In genomic region chr10:111867102-111867501, GRCm38 (mm10) we compare ENCODE assay signal across 15 mouse cellular contexts.
A peak's percentile ranks its signal among the peaks of the same experiment; 100 is the strongest.
DNase-seq lines count a peak whose midpoint lies in the region; ATAC-seq and TF ChIP-seq lines count a peak whose summit lies in the region.
"Had no signal": no experiment of that assay in that cellular context is flagged by ENCODE, and none has a peak within 500 bp of the region (broad histone marks: within the 10 kb centered on the region; RNA-seq: fewer than 3 reads in every experiment).

No protein-coding gene starts in this region.

- no peak overlapping the region for H3K4me2 ChIP-seq in forebrain, postnatal 0 days (ENCODE audit: low read depth)
- no peak overlapping the region for H3K4me2 ChIP-seq in neural tube, embryonic 12.5 days (replicated peaks)
- H3K4me2 ChIP-seq: embryonic facial prominence, embryonic 13.5 days had no signal

- no peak overlapping the region for H3K27ac ChIP-seq in forebrain, postnatal 0 days (ENCODE audit: low read depth, low read length)
- no peak overlapping the region for H3K27ac ChIP-seq in neural tube, embryonic 12.5 days
- H3K27ac ChIP-seq: embryonic facial prominence, embryonic 13.5 days; limb, embryonic 10.5 days; liver, embryonic 14.5 days had no signal

- H3K9me3 ChIP-seq in forebrain, postnatal 0 days (ENCODE audit: low read length), result no peaks in the 10 kb centered on the region
- no peaks in the 10 kb centered on the region for H3K9me3 ChIP-seq in neural tube, embryonic 12.5 days
- H3K9me3 ChIP-seq: embryonic facial prominence, embryonic 13.5 days; limb, embryonic 10.5 days had no signal

- H3K4me3 ChIP-seq in forebrain, postnatal 0 days (ENCODE audit: low read depth, low read length), result no peak overlapping the region
- no peak overlapping the region for H3K4me3 ChIP-seq in neural tube, embryonic 12.5 days
- H3K4me3 ChIP-seq: embryonic facial prominence, embryonic 13.5 days; limb, embryonic 10.5 days had no signal

- 12% methylated on average over 6 of the region's 6 CpGs for WGBS in forebrain, postnatal 0 days
- WGBS in neural tube, embryonic 12.5 days, result 25% methylated on average over 6 of the region's 6 CpGs

- no peak for TF ChIP-seq CTCF in forebrain, postnatal 0 days (IDR thresholded peaks at IDR 0.05; ENCODE audit: low read depth)

- no peaks in the 10 kb centered on the region for H3K36me3 ChIP-seq in forebrain, postnatal 0 days (ENCODE audit: insufficient read depth)
- H3K36me3 ChIP-seq in neural tube, embryonic 12.5 days, result no peaks in the 10 kb centered on the region
- H3K36me3 ChIP-seq: embryonic facial prominence, embryonic 13.5 days; limb, embryonic 10.5 days had no signal

- peak; percentile 24 for DNase-seq in Muller cell, postnatal 12 days (ENCODE audit: inconsistent ontology term)
- DNase-seq in embryo, embryonic 9.5 days (ENCODE audit: extremely low spot score), result peak; percentile 37
- no peak for DNase-seq in forebrain, postnatal 0 days
- DNase-seq in kidney, postnatal 25 days, result no peak
- no peak for DNase-seq in layer of hippocampus, adult 11-12 months (ENCODE audit: low spot score)
- no peak for DNase-seq in urinary bladder, postnatal 10 days (ENCODE audit: low spot score)
- DNase-seq: cerebellum, adult 18-20 months; heart, postnatal 36 days; kidney, adult 9 months; layer of hippocampus, adult 9-11 months; lung, postnatal 4 days had no signal

- H3K4me1 ChIP-seq in forebrain, postnatal 0 days (ENCODE audit: insufficient read depth), result no peaks in the 10 kb centered on the region
- H3K4me1 ChIP-seq in neural tube, embryonic 12.5 days, result 0 out of 2 replicates have a peak, but pooled peaks cover 2% of the 10 kb centered on the region

- H3K9ac ChIP-seq in forebrain, postnatal 0 days, result no peak overlapping the region
- no peak overlapping the region for H3K9ac ChIP-seq in neural tube, embryonic 12.5 days
- H3K9ac ChIP-seq: embryonic facial prominence, embryonic 13.5 days; liver, embryonic 14.5 days had no signal

- ATAC-seq in forebrain, postnatal 0 days, result peak; percentile 48; the same call in 1 of the 2 replicates
- ATAC-seq in neural tube, embryonic 12.5 days (ENCODE audit: low FRiP score, low read depth), result peak; percentile 70; the same call in 1 of the 2 replicates

- no peaks in the 10 kb centered on the region for H3K27me3 ChIP-seq in forebrain, postnatal 0 days (ENCODE audit: insufficient read depth, low read length)
- H3K27me3 ChIP-seq in neural tube, embryonic 12.5 days (replicated peaks), result no peaks in the 10 kb centered on the region
- H3K27me3 ChIP-seq: embryonic facial prominence, embryonic 13.5 days had no signal

Comparison
In these comparisons a context has a peak if more than half of its experiments do, and no peak if none do; other contexts are left out.
1. DNase-seq: peak in Muller cell, postnatal 12 days (single experiment) and embryo, embryonic 9.5 days (single experiment); none in forebrain, postnatal 0 days (single experiment), kidney, postnatal 25 days (0 of 2), layer of hippocampus, adult 11-12 months (single experiment) and urinary bladder, postnatal 10 days (single experiment).